Mouse (Mus musculus): ENCODE data around the gene Il11ra1. TPM values are rescaled to one million over a fixed set of nuclear protein-coding genes. Genes with fewer than 3 reads are reported as not detected.
"Not testable (repeated sequence)": the region's sequence is repeated elsewhere in the genome, so short reads cannot be mapped to it uniquely, and the experiment has no call there.

Il11ra1 gene
- total RNA-seq, 2 experiments from 2014 or later = 74.2 to 87.4 TPM

- DNase-seq (ENCODE audit: low spot score); intact Hi-C loops (cut with DNase I): not testable (repeated sequence)
These were observed 63.4 kb downstream of the Il11ra1 start for GRCm38 (mm10) chr4:41763176-41763575.

- DNase-seq (ENCODE audit: low spot score); intact Hi-C loops (cut with DNase I): not testable (repeated sequence)
These were observed 67.5 kb downstream of the Il11ra1 start for GRCm38 (mm10) chr4:41767301-41767700.

- DNase-seq (ENCODE audit: low spot score) = not testable (repeated sequence)
- intact Hi-C loops (cut with DNase I) = loop anchor here (2.0 kb wide), 1 partner anchor 16 kb away; the partner anchor contains the start of gene Sigmar1
These were observed 73.2 kb downstream of the Il11ra1 start for GRCm38 (mm10) chr4:41772946-41773345.

GRCm38 (mm10) chr4:41773502-41773901, 73.7 kb downstream of the Il11ra1 start:
- peak; percentile 55 for DNase-seq (ENCODE audit: low spot score)
- intact Hi-C loops (cut with DNase I) = loop anchor here (2.0 kb wide), 1 partner anchor 17 kb away; the partner anchor contains the start of gene Sigmar1

GRCm38 (mm10) chr4:41774002-41774401, 74.2 kb downstream of the Il11ra1 start, which contains the start of gene Ccl27a:
TSS of gene Ccl27a (minus strand) at chr4:41774247.
- peak; percentile 67 for DNase-seq (ENCODE audit: low spot score)
- intact Hi-C loops (cut with DNase I) = not testable (repeated sequence)

GRCm38 (mm10) chr4:41774506-41774905, 74.7 kb downstream of the Il11ra1 start:
- intact Hi-C loops (cut with DNase I) = not testable (repeated sequence)

GRCm38 (mm10) chr4:41775840-41776239, 76.1 kb downstream of the Il11ra1 start:
- intact Hi-C loops (cut with DNase I); DNase-seq (ENCODE audit: low spot score): not testable (repeated sequence)

More at GRCm38 (mm10) chr4:41774506-41774905, 74.7 kb downstream of the Il11ra1 start:
- not testable (repeated sequence) for DNase-seq (ENCODE audit: low spot score)

- DNase-seq (ENCODE audit: low spot score); intact Hi-C loops (cut with DNase I): not testable (repeated sequence)
These were observed 81.5 kb downstream of the Il11ra1 start for GRCm38 (mm10) chr4:41781271-41781670.

- DNase-seq (ENCODE audit: low spot score); intact Hi-C loops (cut with DNase I): not testable (repeated sequence)
These were observed 82.1 kb downstream of the Il11ra1 start for GRCm38 (mm10) chr4:41781748-41782485.

GRCm38 (mm10) chr4:41782711-41783110, 82.9 kb downstream of the Il11ra1 start:
- intact Hi-C loops (cut with DNase I); DNase-seq (ENCODE audit: low spot score): not testable (repeated sequence)

GRCm38 (mm10) chr4:41783197-41783596, 83.4 kb downstream of the Il11ra1 start:
- DNase-seq (ENCODE audit: low spot score); intact Hi-C loops (cut with DNase I): not testable (repeated sequence)

Other genes with a start within 250 kb of the Il11ra1 start
- gene Kif24, start 235.1 kb upstream of the Il11ra1 start, total RNA-seq (2021) = under 1 TPM; 0.26 to 0.45 TPM
- gene Nudt2, start 234.8 kb upstream of the Il11ra1 start, total RNA-seq (2021) = 10 to 100 TPM; 29.6 to 32.7 TPM
- 10 to 100 TPM; 10.2 to 10.4 TPM for gene AI464131, start 196.9 kb upstream of the Il11ra1 start, total RNA-seq (2021)
- gene 1110017D15Rik, start 182.7 kb upstream of the Il11ra1 start, total RNA-seq (2021) = not detected
- 10 to 100 TPM; 12.5 to 14.3 TPM for gene Fam219a, start 130.5 kb upstream of the Il11ra1 start, total RNA-seq (2021)
- gene Dnaic1, start 130.2 kb upstream of the Il11ra1 start, total RNA-seq (2021) = 1 to 10 TPM; 1.8 to 2.7 TPM
- gene Enho, start 59.7 kb upstream of the Il11ra1 start, total RNA-seq (2021) = 1 to 10 TPM; 8.0 to 8.8 TPM
- gene Cntfr, start 2.9 kb upstream of the Il11ra1 start, total RNA-seq (2021) = 1 to 10 TPM; 4.2 to 5.1 TPM
- 10 to 100 TPM; 30.5 to 32.0 TPM for gene Rpp25l, start 13.5 kb downstream of the Il11ra1 start, total RNA-seq (2021)
- gene Dctn3, start 23.2 kb downstream of the Il11ra1 start, total RNA-seq (2021) = 10 to 100 TPM; 74.8 to 79.9 TPM
- gene Arid3c, start 31.2 kb downstream of the Il11ra1 start, total RNA-seq (2021) = not detected
- gene Galt, start 55.2 kb downstream of the Il11ra1 start, total RNA-seq (2021) = 10 to 100 TPM; 52.1 to 52.9 TPM
- 10 to 100 TPM; 18.0 to 19.6 TPM for gene Sigmar1, start 56.2 kb downstream of the Il11ra1 start, total RNA-seq (2021)
- gene Ccl27a, start 74.3 kb downstream of the Il11ra1 start, total RNA-seq (2021) = 10 to 100 TPM; 11.6 to 17.2 TPM
- gene Gm21541, start 203.6 kb downstream of the Il11ra1 start, total RNA-seq (2021) = not detected
- gene Gm20878, start 241.6 kb downstream of the Il11ra1 start, total RNA-seq (2021) = under 1 TPM; 0.39 to 0.53 TPM